Comparison of ENCODE assay signal across 15 mouse cellular contexts in the genomic region with DNA sequence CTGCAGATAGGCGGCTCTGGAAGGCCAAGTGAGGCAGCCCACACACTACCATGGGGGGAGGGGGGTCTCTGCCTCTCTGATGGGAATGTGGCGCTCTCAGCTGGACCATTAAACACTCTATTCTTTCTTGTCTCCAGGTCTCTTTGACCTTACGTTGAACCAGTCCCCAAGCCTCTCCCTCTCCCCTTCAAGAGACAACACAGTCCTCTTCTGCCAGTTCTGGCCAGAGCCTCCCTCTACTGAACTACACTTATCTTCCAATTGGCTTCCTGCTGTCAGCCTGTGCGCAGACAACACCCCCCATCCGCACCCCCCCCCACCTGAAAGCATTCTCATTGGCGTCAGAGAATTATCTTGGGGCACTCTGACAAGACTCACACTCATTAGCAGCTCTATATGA. TPM values are rescaled to one million over a fixed set of nuclear protein-coding genes. Genes with fewer than 3 reads are reported as not detected.
"Had no signal": no experiment of that assay in that cellular context is flagged by ENCODE, and none has a peak within 500 bp of the region (broad histone marks: within the 10 kb centered on the region; RNA-seq: fewer than 3 reads in every experiment).

No protein-coding gene starts in this region.

- H3K9ac ChIP-seq: limb, embryonic 15.5 days; liver, embryonic 14.5 days; midbrain, embryonic 12.5 days; neural tube, embryonic 13.5 days had no signal

- H3K36me3 ChIP-seq: limb, embryonic 15.5 days; midbrain, embryonic 12.5 days; neural tube, embryonic 13.5 days had no signal

- H3K4me2 ChIP-seq: limb, embryonic 15.5 days; midbrain, embryonic 12.5 days; neural tube, embryonic 13.5 days had no signal

- H3K9me3 ChIP-seq: limb, embryonic 15.5 days; midbrain, embryonic 12.5 days had no signal

- DNase-seq: kidney, postnatal 36 days; layer of hippocampus, adult 9-11 months; layer of hippocampus, postnatal 36 days; lung, adult 18-20 months; lung, postnatal 10 days; right cerebral cortex, adult 18-20 months; right cerebral cortex, postnatal 25 days; thymus, postnatal 36 days had no signal

- H3K4me3 ChIP-seq: limb, embryonic 15.5 days; midbrain, embryonic 12.5 days; neural tube, embryonic 13.5 days had no signal

- H3K4me1 ChIP-seq: limb, embryonic 15.5 days had no signal

- ATAC-seq: midbrain, embryonic 16.5 days had no signal

- H3K27ac ChIP-seq: kidney, postnatal 0 days; limb, embryonic 15.5 days; liver, embryonic 14.5 days; midbrain, embryonic 12.5 days; neural tube, embryonic 13.5 days had no signal

- H3K27me3 ChIP-seq: limb, embryonic 15.5 days; midbrain, embryonic 12.5 days; neural tube, embryonic 13.5 days had no signal

RNA-seq across cellular contexts. Expression of gene Ntn1, which starts 48.4 kb away (rescaled TPM):
- total RNA-seq: megakaryocyte-erythroid progenitor cell, adult 5-6 weeks had no signal
